Mouse (Mus musculus) thymus, postnatal 0 days (tissue): Measurements from ENCODE around the gene Fam174b. TPM values are rescaled to one million over a fixed set of nuclear protein-coding genes. Genes with fewer than 3 reads are reported as not detected.

Experiments
- DNase-seq: peaks from one replicate; pipeline ENCODE4 v3.0.0-alpha.2; 2015; ENCODE audit warnings: low spot score
- polyA plus RNA-seq: library from polyadenylated mRNA; unstranded; fragments of >200 nt; fragmentation: Nextera tagmentation; extraction: Ambion mirVana; gene quantifications from 2 replicates; pipeline ENCODE4 v1.2.1, GENCODE M21; 2015

The Fam174b gene
- polyA plus RNA-seq, 1 experiment from 2014 or later = 11.7 TPM

GRCm38 (mm10) chr7:73749339-73749738, 9.2 kb downstream of the Fam174b start:
- no peak for DNase-seq

DNA sequence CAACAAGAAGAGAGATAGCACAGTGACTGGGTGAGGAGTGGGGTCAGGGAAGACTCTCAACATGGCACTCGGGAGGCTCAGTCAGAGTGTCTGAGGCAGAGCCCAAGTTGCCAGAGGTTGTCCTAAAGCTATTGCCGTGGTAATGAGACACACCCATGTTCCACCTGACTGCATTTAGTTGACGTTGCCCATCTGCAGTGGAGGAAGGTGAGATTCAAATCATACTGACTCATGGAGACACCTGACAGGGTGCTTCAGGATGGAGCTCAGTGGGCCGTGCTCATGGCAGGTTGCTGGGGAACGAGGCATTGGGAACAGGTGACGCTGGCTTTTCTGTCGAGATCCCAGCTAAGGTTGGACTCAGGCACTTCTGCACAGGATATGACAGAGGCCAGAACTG, 9.9 kb downstream of the Fam174b start:
- DNase-seq = no peak

DNA sequence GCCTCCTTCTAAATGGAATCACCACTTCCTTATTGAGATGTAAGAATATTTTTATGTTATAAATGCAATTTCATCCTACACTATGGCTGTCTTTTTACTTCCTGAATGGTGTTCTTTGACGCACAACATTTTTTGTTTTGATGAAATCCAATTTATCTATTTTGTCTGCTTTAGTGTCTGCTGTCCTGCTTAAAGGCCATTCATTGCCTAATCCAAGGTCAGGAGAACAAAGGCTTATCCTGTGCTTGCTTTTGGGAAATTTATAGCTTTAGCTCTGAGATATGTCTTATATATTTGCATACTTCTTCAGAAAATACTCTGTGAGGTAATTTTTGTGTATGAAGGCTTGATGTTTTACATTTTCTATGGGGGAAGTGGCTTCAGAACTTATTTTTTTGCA, 13.5 kb downstream of the Fam174b start:
- DNase-seq = no peak

DNA sequence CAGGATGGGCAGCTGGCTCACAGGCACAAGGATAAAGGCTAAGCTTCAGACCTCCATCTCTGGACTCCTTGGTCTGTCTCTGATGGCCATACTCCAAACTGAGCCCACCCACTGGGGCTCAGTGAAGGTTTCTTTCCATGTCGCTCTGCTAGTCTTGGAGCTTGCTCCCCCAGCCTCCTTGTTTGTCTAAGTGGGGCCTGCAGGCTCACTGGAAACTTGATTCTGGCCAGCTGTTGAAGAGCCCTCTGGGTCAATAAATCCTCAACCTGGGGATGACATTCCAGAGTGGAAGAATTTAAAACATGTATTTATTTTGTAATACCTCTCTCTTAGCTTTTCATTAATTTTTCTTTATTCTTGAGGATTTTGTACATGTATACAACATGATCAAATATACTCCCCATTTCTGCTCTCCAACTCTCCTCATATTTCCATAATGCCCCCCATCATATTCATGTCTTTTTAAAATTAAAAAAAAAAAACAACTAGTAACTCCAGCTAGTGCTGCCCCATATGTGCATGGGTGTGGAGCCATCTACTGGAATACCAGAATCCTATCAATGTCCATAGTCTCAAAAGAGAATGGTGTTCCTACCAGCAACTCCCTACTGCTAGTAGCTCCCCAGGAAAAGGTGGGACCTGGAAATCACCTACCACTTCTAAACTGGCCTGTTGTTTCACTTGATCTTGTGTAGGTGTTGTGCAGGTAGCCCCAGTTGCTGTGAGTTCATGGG, 15.4 kb downstream of the Fam174b start:
- no peak for DNase-seq

DNA sequence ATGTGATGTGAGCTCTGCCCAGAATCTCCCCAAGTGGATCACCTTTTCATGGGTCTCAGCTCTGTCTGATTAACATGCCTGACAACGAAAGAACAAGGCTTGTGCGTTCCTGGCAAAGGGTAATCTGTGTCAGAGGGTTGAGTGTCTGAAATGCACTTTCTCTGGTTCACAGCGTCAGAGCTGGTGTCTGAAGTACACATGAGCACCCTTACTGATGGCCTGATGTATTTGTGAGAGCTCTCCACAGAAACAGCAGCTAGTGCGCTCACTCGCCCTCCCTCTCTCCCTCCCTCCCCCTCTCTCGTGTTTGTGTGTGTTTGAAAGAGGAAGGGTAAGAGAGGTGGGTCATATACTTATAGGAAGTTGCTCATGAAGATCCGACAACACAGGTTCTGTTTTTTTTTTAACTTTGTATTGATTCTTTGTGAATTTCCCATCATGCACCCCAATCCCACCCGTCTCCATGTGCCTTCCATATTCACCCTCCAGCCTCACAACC, 21.6 kb downstream of the Fam174b start:
- DNase-seq = no peak

- DNase-seq = no peak
Observed at GRCm38 (mm10) chr7:73764679-73765078, 24.6 kb downstream of the Fam174b start.

- no peak for DNase-seq
Observed at GRCm38 (mm10) chr7:73765186-73765903, 25.2 kb downstream of the Fam174b start.

GRCm38 (mm10) chr7:73769224-73769623, 29.1 kb downstream of the Fam174b start:
- DNase-seq = no peak

DNA sequence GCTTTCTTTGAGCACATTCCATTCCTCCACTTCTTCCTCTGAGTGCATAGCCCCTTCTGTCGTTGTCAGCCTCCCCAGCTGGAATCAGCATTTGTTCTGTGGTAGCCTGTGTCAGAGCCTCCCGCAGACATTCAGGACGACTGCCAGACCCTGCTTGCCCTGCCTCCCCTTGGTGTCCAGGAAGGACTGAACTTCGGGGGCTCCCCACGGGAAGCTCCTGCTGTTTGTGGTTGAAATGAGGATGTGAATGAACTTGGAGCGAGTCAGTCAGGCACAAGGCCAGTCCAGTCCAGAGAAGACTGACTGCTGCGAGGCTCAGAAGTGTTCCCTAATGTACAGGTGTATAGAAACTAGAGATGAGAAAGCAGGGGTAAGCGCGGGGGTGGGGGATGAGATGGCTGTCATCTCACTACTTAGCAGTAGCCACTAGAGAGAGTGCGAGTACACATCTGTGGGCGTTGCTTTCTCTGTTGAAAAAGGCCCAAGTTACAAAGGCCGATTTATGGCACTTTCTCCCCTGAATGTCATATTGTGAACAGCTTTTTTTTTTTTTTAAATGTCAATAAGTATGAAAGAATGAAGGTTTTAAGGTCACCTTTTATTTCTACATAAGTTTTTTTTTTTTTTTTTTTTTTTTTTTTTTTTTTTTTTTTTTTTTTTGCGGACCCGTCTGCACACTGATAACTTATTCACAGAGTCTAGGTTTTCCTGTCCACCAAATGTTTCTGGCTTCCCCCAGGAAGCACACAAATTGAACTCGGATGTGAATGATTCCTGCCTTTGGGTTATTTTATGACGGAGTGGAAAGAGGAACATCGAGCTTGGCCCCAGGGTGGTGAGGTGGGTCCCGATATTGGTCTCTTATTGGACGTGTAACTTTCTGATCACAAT, 31.5 kb downstream of the Fam174b start:
- no peak for DNase-seq

- DNase-seq = no peak
Observed at GRCm38 (mm10) chr7:73772275-73772765, 32.2 kb downstream of the Fam174b start.

DNA sequence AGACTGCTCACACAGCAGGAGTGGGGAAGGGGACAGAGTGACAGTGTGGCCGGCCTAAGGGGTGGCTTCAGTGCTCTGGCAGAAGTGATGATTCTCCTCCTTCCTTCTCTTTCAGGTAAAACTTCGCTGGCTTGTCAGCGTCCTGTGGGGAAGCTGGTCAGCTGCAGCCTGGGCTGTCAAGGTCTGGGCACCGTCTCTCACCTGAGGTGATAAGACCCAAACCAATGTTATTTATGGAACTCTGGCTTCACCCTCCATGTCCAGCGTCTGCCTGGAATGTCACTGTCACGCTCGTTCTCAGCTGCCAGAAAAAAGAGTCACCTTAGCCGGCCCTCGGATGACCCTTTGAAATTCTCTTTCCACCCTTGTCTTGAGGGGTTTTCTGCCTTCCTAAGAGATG, 34.7 kb downstream of the Fam174b start:
- no peak for DNase-seq

DNA sequence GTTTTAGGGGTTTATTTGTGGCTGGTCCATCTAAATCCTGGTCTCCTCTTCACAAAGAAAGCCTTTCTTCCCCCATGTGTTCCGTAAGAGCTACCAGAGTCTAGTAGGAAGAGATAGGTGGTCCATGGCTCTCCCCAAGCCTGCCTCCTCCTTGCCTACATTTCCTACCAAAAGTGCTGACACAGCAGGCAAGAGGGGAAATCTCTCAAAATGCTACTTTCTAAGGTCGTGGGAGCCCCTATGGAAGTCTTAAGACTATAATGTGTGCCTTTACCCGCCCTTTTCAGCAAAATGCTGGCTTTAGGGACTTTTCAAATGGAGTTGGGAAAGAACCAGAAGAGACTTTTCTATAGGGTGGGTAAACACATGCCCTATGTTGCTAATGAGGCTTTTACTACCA, 37.7 kb downstream of the Fam174b start:
- no peak for DNase-seq

DNA sequence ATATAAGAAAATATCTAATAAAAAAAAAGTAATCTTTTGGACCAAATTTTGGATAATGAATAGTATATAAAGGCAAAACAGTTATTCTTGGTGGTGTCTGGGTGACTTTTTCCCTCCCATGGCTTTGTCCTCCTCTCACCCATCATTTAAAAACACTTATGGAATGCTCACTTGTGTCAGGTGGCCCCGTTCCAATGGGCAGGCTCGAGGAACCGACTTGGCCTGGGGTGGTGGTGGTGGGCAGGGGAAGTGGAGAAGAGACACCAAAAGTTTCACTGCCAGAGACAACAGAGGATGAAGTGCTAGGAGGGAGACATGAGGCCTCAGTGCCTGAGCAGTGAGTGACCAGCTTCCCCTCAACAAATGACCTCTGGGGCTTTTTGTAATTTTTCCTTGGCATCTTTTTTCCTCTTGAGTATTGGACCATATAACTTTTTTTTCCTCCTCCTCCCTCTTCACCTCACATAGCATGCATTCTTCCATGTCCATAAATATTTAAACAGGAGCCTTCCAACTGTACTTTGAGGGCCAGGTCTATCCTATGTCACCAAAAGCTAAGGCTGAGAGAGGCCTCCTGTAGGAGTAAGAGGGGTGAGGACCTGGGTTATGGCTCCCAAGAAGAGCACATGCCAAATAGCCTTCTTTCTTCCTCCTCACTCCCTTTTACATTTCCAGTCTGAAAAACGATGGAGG, 44.8 kb downstream of the Fam174b start:
- DNase-seq = no peak

GRCm38 (mm10) chr7:73785815-73786214, 45.7 kb downstream of the Fam174b start:
- no peak for DNase-seq

- DNase-seq = no peak
Observed at GRCm38 (mm10) chr7:73787513-73787912, 47.4 kb downstream of the Fam174b start.

GRCm38 (mm10) chr7:73791096-73791495, 51.0 kb downstream of the Fam174b start:
- no peak for DNase-seq

GRCm38 (mm10) chr7:73792155-73792554, 52.1 kb downstream of the Fam174b start:
- no peak for DNase-seq

- no peak for DNase-seq
Observed at GRCm38 (mm10) chr7:73792641-73793040, 52.5 kb downstream of the Fam174b start.

- DNase-seq = no peak
Observed at GRCm38 (mm10) chr7:73809261-73809660, 69.2 kb downstream of the Fam174b start.

GRCm38 (mm10) chr7:73811439-73811838, 71.3 kb downstream of the Fam174b start:
- DNase-seq = no peak

- no peak for DNase-seq
Observed at GRCm38 (mm10) chr7:73812176-73812575, 72.1 kb downstream of the Fam174b start.
